Mouse (Mus musculus) myocyte (in vitro differentiated cells): ENCODE data around the gene Man1c1.

Experiments
- CEBPB ChIP-seq: IDR thresholded peaks from 2 replicates; pipeline ENCODE4 v1.6.1; 2011; ENCODE audit warnings: mild to moderate bottlenecking, moderate library complexity; ENCODE audit not compliant: poor library complexity, insufficient read depth, severe bottlenecking
- E2F4 ChIP-seq: IDR thresholded peaks from one replicate; pipeline ENCODE4 v1.6.1; 2011; ENCODE audit warnings: mild to moderate bottlenecking, control low read depth, moderate library complexity; ENCODE audit not compliant: insufficient read depth
- MAX ChIP-seq: IDR thresholded peaks from one replicate; pipeline ENCODE4 v1.6.1; 2011; ENCODE audit warnings: low read depth, mild to moderate bottlenecking, control low read depth
- MYOD1 ChIP-seq, 3 experiments: IDR thresholded peaks; one replicate each; pipeline ENCODE4 v1.6.1; 2011; ENCODE audit warnings: control low read depth in 2 of 3, low read depth in 2 of 3, mild to moderate bottlenecking in 2 of 3, moderate library complexity in 1 of 3; ENCODE audit not compliant: insufficient read length in 2 of 3, control insufficient read depth in 1 of 3
- MYOG ChIP-seq, 3 experiments: IDR thresholded peaks; one replicate each; pipeline ENCODE4 v1.6.1; 2011; ENCODE audit warnings: control low read depth in 2 of 3, low read depth in 2 of 3, mild to moderate bottlenecking in 2 of 3; ENCODE audit not compliant: insufficient read length in 2 of 3, control insufficient read depth in 1 of 3, insufficient read depth in 1 of 3
- POLR2A ChIP-seq: IDR thresholded peaks from one replicate; pipeline ENCODE4 v1.6.1; 2011; ENCODE audit warnings: low read depth, mild to moderate bottlenecking, control low read depth, moderate library complexity; ENCODE audit not compliant: insufficient read length
- POLR2AphosphoS2 ChIP-seq: IDR thresholded peaks from one replicate; pipeline ENCODE4 v1.6.1; 2011; ENCODE audit warnings: low read depth, control low read depth; ENCODE audit not compliant: insufficient read length
- REST ChIP-seq: IDR thresholded peaks from one replicate; pipeline ENCODE4 v1.6.1; 2011; ENCODE audit warnings: mild to moderate bottlenecking, control low read depth, moderate library complexity; ENCODE audit not compliant: insufficient read depth, insufficient read length
- SRF ChIP-seq: IDR thresholded peaks from one replicate; pipeline ENCODE4 v1.6.1; 2011; ENCODE audit warnings: low read depth; ENCODE audit not compliant: control insufficient read depth, insufficient read length
- TCF12 ChIP-seq: IDR thresholded peaks from one replicate; pipeline ENCODE4 v1.6.1; 2011; ENCODE audit warnings: mild to moderate bottlenecking, control low read depth; ENCODE audit not compliant: poor library complexity, insufficient read depth, severe bottlenecking
- TCF3 ChIP-seq: IDR thresholded peaks from one replicate; pipeline ENCODE4 v1.6.1; 2011; ENCODE audit warnings: low read depth, control low read depth; ENCODE audit not compliant: insufficient read length
- USF1 ChIP-seq: IDR thresholded peaks from one replicate; pipeline ENCODE4 v1.6.1; 2011; ENCODE audit warnings: low read depth, mild to moderate bottlenecking, control low read depth, moderate library complexity

DNA sequence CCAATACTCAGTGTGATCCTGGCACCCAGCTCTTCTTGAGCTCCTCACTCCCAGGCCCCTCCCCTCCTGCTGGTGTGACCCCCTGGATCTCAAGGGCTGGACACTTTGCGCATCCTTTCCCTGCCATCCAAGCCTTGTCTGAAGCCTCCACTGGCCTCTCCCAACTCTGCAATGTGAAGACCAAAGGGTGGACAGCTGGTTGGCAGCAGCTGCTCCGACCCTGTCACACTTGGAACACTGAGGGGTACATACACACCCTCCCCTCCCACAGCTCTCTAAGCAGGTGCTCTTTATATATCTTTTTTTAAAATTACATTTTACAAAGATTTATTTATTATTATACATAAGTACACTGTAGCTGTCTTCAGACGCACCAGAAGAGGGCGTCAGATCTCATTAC, 36.1 kb upstream of the Man1c1 start:
- TF ChIP-seq POLR2A (no peak), POLR2AphosphoS2 (no peak), MYOG (IDR thresholded peaks at IDR 0.05; ENCODE audit: control insufficient read depth in 1 of 3, insufficient read depth in 1 of 3, insufficient read length in 2 of 3, low read depth in 2 of 3) (peak in 2 of 3 experiments; percentile 95 to 97), E2F4 (no peak), USF1 (no peak), SRF (no peak), REST (no peak), MAX (no peak), MYOD1 (IDR thresholded peaks at IDR 0.05; ENCODE audit: control insufficient read depth in 1 of 3, insufficient read length in 2 of 3, low read depth in 2 of 3) (peak in 2 of 3 experiments; percentile 92 to 94), TCF12 (peak; percentile 81), TCF3 (peak; percentile 89), CEBPB (no peak)
